Mouse (Mus musculus) CD4-positive, CD25-positive, alpha-beta regulatory T cell (primary cell): ENCODE measurements around the gene Pglyrp2. TPM values are rescaled to one million over a fixed set of nuclear protein-coding genes. Genes with fewer than 3 reads are reported as not detected.

Experiments used
- polyA plus RNA-seq: library from polyadenylated mRNA; unstranded; fragments of 100-300 nt; shearing (Covaris generic); gene quantifications from one replicate; pipeline ENCODE4 v1.2.1, GENCODE M21; 2017

Pglyrp2 gene
- polyA plus RNA-seq = 107 TPM

GRCm38 (mm10) chr17:32424034-32424433 lies at the start of gene Pglyrp2:
Pglyrp2 (minus strand) TSS chr17:32424167.

DNA sequence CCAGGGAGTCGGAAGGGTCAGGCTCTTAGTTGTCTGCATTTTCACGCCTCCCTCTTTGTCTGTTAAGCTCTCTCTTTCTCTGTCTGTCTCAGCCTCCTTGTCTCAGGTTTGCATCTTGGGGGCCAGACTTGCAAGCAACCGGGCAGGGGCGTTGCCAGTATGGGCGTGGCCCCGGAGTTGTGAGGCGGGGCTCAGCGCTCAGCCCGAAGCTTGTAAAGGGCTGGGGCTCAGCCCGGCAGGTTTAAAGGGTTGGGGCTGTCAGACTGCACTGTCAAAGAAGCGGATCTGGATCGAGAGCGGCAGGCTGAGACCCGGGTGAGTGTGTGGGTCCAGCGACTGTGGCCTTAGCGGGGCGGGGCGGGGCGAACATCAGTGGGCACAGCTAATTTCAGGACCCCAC lies 28.5 kb upstream of the Pglyrp2 start, which contains the start of gene Cyp4f39:
Gene Cyp4f39 (plus strand): TSS at position 242 of the 400 bp plus-strand sequence.

GRCm38 (mm10) chr17:32403417-32403816 lies 20.6 kb downstream of the Pglyrp2 start, which contains the start of gene Rasal3:
Rasal3 (minus strand) TSS chr17:32403583.

GRCm38 (mm10) chr17:32389101-32389659 lies 34.8 kb downstream of the Pglyrp2 start, which contains the start of gene Wiz:
Wiz (minus strand) TSS chr17:32389439.

Other genes with a start within 250 kb of the Pglyrp2 start
- gene Ephx3, start 234.6 kb downstream of the Pglyrp2 start, polyA plus RNA-seq = not detected
- gene Brd4, start 139.4 kb downstream of the Pglyrp2 start, polyA plus RNA-seq = 212 TPM
- gene Akap8, start 102.9 kb downstream of the Pglyrp2 start, polyA plus RNA-seq = 225 TPM
- 290 TPM for gene Akap8l, start 73.6 kb downstream of the Pglyrp2 start, polyA plus RNA-seq
- gene Wiz, start 34.7 kb downstream of the Pglyrp2 start, polyA plus RNA-seq = 34.4 TPM
- gene Rasal3, start 20.6 kb downstream of the Pglyrp2 start, polyA plus RNA-seq = 731 TPM
- gene Cyp4f39, start 28.6 kb upstream of the Pglyrp2 start, polyA plus RNA-seq = 0.53 TPM
- gene Cyp4f17, start 81.9 kb upstream of the Pglyrp2 start, polyA plus RNA-seq = 4.2 TPM
- gene Cyp4f16, start 112.4 kb upstream of the Pglyrp2 start, polyA plus RNA-seq = 8.0 TPM
- gene Cyp4f37, start 197.1 kb upstream of the Pglyrp2 start, polyA plus RNA-seq = 0.13 TPM
- gene Cyp4f40, start 234.7 kb upstream of the Pglyrp2 start, polyA plus RNA-seq = not detected